Mouse (Mus musculus) MEL-GATA-1-ER (cell line): Measurements from ENCODE around the gene Slc44a3.

ENCODE experiments used
- DNase-seq: peaks from one replicate; pipeline ENCODE4 v3.0.0-alpha.2; 2012; ENCODE audit warnings: low read depth; ENCODE audit errors: extremely low read depth

The Slc44a3 gene

GRCm38 (mm10) chr3:121428230-121428629 is 104.0 kb downstream of the Slc44a3 start:
- no peak for DNase-seq

GRCm38 (mm10) chr3:121427520-121427908 is 104.7 kb downstream of the Slc44a3 start:
- DNase-seq, result no peak

GRCm38 (mm10) chr3:121426621-121427519 is 105.3 kb downstream of the Slc44a3 start:
- no peak for DNase-seq

DNA sequence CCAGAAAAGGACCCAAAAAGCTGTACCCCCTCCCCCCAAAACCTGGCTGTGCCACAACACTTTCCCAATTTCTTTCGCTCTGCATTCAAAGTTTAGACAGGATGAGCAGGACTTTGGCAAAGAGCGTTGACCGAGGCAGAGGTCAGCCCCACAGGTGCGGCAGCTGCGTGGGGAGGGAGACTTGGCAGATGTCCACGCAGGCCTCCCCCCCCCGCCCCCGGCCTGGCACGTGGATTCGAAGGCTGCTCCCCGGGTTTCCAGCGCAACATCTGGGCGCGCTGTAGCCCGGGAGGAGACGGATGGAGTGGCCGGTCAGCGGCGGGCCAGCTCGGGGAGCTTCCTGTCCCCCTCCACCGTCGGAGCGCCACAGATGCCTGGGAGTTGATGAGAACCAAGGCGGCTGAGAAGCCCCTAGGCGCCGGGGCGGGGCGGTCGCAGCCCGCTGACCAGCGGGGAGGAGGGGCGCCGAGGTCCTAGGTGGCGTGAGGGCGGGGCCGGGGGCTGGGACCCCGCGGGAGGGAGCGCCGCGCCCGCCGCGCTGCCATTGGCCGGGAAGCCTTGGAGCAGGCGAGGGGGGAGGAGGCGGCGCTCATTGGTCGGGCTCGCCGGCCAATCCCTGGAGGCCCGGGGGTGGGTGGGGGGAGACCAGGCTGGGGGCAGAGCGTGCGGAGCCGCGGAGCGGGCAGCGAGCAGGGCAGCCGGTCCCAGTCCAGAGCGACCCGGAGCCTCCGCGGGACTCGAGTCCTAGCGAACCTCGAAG is 106.2 kb downstream of the Slc44a3 start, which contains the start of gene Cnn3:
Gene Cnn3 (plus strand): TSS at position 637 of the 760 bp plus-strand sequence.
- DNase-seq, result no peak

DNA sequence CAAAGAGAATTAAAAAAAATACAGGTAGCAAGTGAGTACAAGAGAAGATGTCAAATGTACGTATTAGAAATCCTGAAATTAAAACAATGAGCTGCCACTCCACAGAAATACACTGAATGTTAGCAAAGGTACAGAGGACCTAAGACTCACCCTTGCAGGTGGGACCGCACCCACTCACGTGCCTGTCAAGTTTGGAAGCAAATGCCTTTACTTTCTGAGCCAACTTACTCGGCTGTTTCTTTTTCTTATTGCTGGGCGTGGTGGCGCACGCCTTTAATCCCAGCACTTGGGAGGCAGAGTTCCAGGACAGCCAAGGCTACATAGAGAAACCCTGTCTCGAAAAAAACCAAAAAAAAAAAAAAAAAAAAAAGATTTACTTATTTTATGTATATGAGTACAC is 109.8 kb downstream of the Slc44a3 start:
- DNase-seq, result no peak

GRCm38 (mm10) chr3:121418850-121419435 is 113.3 kb downstream of the Slc44a3 start:
- no peak for DNase-seq

- no peak for DNase-seq
Observed at GRCm38 (mm10) chr3:121418251-121418601, 114.0 kb downstream of the Slc44a3 start.

- no peak for DNase-seq
Observed at GRCm38 (mm10) chr3:121417379-121418250, 114.6 kb downstream of the Slc44a3 start.

GRCm38 (mm10) chr3:121416171-121417154 is 115.7 kb downstream of the Slc44a3 start:
- no peak for DNase-seq

- DNase-seq, result no peak
Observed at GRCm38 (mm10) chr3:121411450-121411849, 120.8 kb downstream of the Slc44a3 start.
